Mouse (Mus musculus): Measurements from ENCODE around the gene Vrtn.

DNA sequence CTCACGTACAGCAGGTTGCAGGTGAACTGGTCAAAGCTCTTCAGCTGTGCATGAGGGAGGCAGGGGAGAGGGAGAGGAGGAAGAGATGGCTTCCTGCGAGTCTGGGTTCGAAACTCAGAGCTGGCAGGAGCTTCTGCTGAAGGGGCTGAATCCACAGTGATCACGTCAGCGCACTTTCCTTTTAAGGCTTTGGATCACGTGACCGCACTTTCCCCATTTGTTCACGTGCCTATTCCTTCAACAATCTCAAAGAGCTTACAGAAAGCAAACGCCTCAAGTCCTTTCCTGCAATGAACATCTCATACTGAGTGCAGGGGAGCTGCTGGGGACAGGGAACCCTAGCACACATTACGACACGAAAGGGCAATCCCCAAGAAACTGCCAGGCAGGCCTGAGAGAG, 26.8 kb upstream of the Vrtn start:
- TF ChIP-seq CTCF (IDR thresholded peaks at IDR 0.05; ENCODE audit: low read depth, low read length), result no peak
- TF ChIP-seq POLR2A (IDR thresholded peaks at IDR 0.05; ENCODE audit: extremely low read depth, insufficient read depth, low read length), result no peak

All from liver, adult 2 months (tissue).